Mouse (Mus musculus) hindbrain, embryonic 11.5 days (tissue): Measurements from ENCODE around the gene Fhl2. TPM values are rescaled to one million over a fixed set of nuclear protein-coding genes. Genes with fewer than 3 reads are reported as not detected.
"Not testable (repeated sequence)": the region's sequence is repeated elsewhere in the genome, so short reads cannot be mapped to it uniquely, and the experiment has no call there.

ENCODE experiments used
- ATAC-seq: fragments of 200-750 bp; cut with Nextera tagmentation; 2 replicates; pipeline ENCODE4 v1.8.0; 2017; ENCODE audit warnings: mild to moderate bottlenecking, moderate TSS enrichment, moderate library complexity; ENCODE audit not compliant: low FRiP score
- DNase-seq: peaks from one replicate; pipeline ENCODE4 v3.0.0-alpha.2; 2015; ENCODE audit warnings: low spot score
- H3K27ac ChIP-seq: fragments of 300-500 bp; sonication (generic); 2 replicates; pipeline ENCODE4 v1.5.1; 2014; ENCODE audit warnings: mild to moderate bottlenecking, low read depth, low read length
- H3K27me3 ChIP-seq: fragments of 300-500 bp; sonication (generic); 2 replicates; pipeline ENCODE4 v1.6.1; 2014; ENCODE audit warnings: mild to moderate bottlenecking, low read length, moderate library complexity, mixed read lengths; ENCODE audit not compliant: control insufficient read depth, insufficient read depth
- H3K36me3 ChIP-seq: fragments of 300-500 bp; sonication (generic); 2 replicates; pipeline ENCODE4 v1.6.1; 2014; ENCODE audit warnings: mild to moderate bottlenecking, low read length, moderate library complexity, mixed read lengths; ENCODE audit not compliant: control insufficient read depth, insufficient read depth
- H3K4me1 ChIP-seq: fragments of 300-500 bp; sonication (generic); replicated peaks from 2 replicates; pipeline ENCODE4 v1.6.1; 2014; ENCODE audit warnings: low read length, mixed read lengths; ENCODE audit not compliant: control insufficient read depth, insufficient read depth
- H3K4me2 ChIP-seq: fragments of 300-500 bp; sonication (generic); replicated peaks from 2 replicates; pipeline ENCODE4 v1.6.1; 2014; ENCODE audit warnings: mild to moderate bottlenecking, low read depth, low read length
- H3K4me3 ChIP-seq: fragments of 300-500 bp; sonication (generic); 2 replicates; pipeline ENCODE4 v1.5.1; 2014; ENCODE audit warnings: low read depth, low read length
- H3K9ac ChIP-seq: fragments of 300-500 bp; sonication (generic); 2 replicates; pipeline ENCODE4 v1.6.1; 2014; ENCODE audit warnings: low read depth, low read length
- H3K9me3 ChIP-seq: fragments of 300-500 bp; sonication (generic); 2 replicates; pipeline ENCODE4 v1.6.1; 2016; ENCODE audit warnings: low read length; ENCODE audit not compliant: control insufficient read depth
- WGBS: fragments of 180-500 bp; shearing (Covaris S2); extraction: QIAGEN DNeasy Blood & Tissue Kit; methylation state at CpG from one replicate; pipeline ENCODE4 v1.1.7; 2014; 5-methylcytosine and 5-hydroxymethylcytosine counted together
- polyA plus RNA-seq: library from polyadenylated mRNA; unstranded; fragments of >200 nt; fragmentation: Nextera tagmentation; extraction: Ambion mirVana; gene quantifications from 2 replicates; pipeline ENCODE4 v1.2.1, GENCODE M21; 2014

The Fhl2 gene
- polyA plus RNA-seq, 1 experiment from 2014 or later, result 10.8 TPM

GRCm38 (mm10) chr1:43201796-43202195, 5.0 kb upstream of the Fhl2 start:
- no peak for ATAC-seq
- H3K9ac ChIP-seq, result no peak overlapping the region
- H3K27me3 ChIP-seq, result no peaks in the 10 kb centered on the region
- H3K4me3 ChIP-seq, result no peak overlapping the region
- no peak overlapping the region for H3K4me2 ChIP-seq
- no peak overlapping the region for H3K27ac ChIP-seq
- no peaks in the 10 kb centered on the region for H3K36me3 ChIP-seq
- H3K4me1 ChIP-seq, result no peaks in the 10 kb centered on the region
- H3K9me3 ChIP-seq, result no peaks in the 10 kb centered on the region
- 95% methylated on average over 1 of the region's 2 CpGs for WGBS
- no peak for DNase-seq

DNA sequence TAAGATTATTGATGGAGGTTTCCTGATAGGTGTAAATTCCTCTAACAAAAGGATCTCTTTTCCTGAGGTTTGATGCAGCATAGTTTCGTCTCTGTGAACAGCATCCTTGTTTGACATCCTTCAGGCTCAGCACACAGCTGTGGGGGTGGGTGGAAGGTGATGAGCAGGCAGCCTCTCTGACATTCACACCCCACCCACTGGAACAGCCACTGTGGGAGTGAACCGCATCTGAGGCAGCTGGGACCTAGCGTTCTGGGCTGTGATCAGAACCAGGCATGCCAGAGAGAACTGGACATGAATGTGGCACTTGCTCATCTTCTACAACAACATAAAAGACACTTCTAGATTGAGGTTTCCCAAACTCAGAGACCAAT, 3.1 kb upstream of the Fhl2 start:
- Histone ChIP-seq H3K9ac (no peak overlapping the region), H3K27me3 (no peaks in the 10 kb centered on the region), H3K27ac (no peak overlapping the region), H3K4me1 (no peaks in the 10 kb centered on the region), H3K9me3 (no peaks in the 10 kb centered on the region), H3K36me3 (no peaks in the 10 kb centered on the region), H3K4me3 (no peak overlapping the region), H3K4me2 (no peak overlapping the region)
- WGBS, result 79% methylated on average over 3 of the region's 3 CpGs
- DNase-seq (no peak), ATAC-seq (no peak)

DNA sequence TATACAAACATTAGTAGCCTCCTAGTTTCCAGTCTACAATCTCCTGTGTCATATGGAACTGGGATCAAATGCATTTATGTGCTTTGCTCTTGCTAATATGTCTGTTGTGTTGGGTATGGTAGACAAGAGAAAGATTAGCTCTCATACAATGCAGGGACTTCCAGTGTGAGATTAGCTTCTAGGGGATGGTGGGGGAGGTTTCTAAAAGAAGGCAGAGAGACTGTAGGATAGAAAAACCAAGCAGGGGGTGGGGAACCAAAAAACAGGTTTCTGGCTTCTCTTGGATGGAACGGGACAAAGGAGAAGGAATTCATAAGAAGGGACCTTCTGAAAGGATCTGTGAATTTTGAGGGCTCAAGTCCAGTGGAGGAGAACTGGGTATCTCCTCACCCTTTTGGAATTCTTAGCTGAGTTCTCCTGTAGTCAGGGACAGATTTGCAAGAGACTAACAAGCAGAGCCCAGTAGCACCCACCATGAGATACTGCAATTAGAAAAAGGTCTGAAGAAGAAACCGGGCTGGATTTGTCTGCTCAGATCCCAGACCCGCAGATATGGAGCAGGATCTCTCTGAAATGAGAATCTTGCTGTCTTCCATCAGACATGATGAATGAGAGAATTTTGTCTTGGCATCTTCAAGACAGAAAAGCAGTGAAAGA, 2.6 kb upstream of the Fhl2 start:
- Histone ChIP-seq H3K4me2 (no peak overlapping the region), H3K9ac (no peak overlapping the region), H3K36me3 (no peaks in the 10 kb centered on the region), H3K27me3 (no peaks in the 10 kb centered on the region), H3K4me3 (no peak overlapping the region), H3K9me3 (no peaks in the 10 kb centered on the region), H3K27ac (no peak overlapping the region), H3K4me1 (no peaks in the 10 kb centered on the region)
- no peak for DNase-seq
- 90% methylated on average over 3 of the region's 3 CpGs for WGBS
- no peak for ATAC-seq

GRCm38 (mm10) chr1:43196059-43196458, 725 bp downstream of the Fhl2 start:
- Histone ChIP-seq H3K4me3 (no peak overlapping the region), H3K4me1 (no peaks in the 10 kb centered on the region), H3K4me2 (no peak overlapping the region), H3K36me3 (no peaks in the 10 kb centered on the region), H3K9ac (no peak overlapping the region), H3K9me3 (no peaks in the 10 kb centered on the region), H3K27ac (no peak overlapping the region), H3K27me3 (no peaks in the 10 kb centered on the region)
- ATAC-seq, result no peak
- DNase-seq, result no peak
- 58% methylated on average over 1 of the region's 1 CpGs for whole genome bisulfite sequencing

DNA sequence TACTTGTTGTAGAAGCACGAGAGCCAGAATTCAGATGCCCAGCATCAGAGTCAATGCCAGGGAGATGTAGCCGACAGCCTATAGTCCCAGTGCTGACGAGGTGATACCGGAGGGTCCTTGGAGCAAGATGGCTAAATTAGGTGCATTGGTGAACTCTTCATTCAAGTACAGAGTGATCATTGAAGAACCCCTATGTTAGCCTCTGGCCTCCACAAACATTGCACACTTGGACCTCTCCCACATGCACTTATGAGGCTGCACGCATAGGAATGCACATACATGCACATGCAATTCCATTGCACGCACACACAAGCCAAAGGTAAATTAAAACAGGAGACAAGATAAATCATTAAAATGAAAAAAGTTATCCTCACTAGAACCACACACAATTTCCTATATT, 3.4 kb downstream of the Fhl2 start:
- WGBS, result 92% methylated on average over 6 of the region's 6 CpGs
- H3K9me3 ChIP-seq, result no peaks in the 10 kb centered on the region
- DNase-seq (no peak), ATAC-seq (no peak)
- no peaks in the 10 kb centered on the region for H3K36me3 ChIP-seq
- H3K4me3 ChIP-seq, result no peak overlapping the region
- no peaks in the 10 kb centered on the region for H3K27me3 ChIP-seq
- no peaks in the 10 kb centered on the region for H3K4me1 ChIP-seq
- no peak overlapping the region for H3K27ac ChIP-seq
- no peak overlapping the region for H3K4me2 ChIP-seq
- no peak overlapping the region for H3K9ac ChIP-seq

- no peaks in the 10 kb centered on the region for H3K27me3 ChIP-seq
- ATAC-seq (no peak), DNase-seq (no peak)
- H3K36me3 ChIP-seq, result no peaks in the 10 kb centered on the region
- H3K4me3 ChIP-seq, result no peak overlapping the region
- 86% methylated on average over 10 of the region's 10 CpGs for WGBS
- no peak overlapping the region for H3K4me2 ChIP-seq
- no peak overlapping the region for H3K9ac ChIP-seq
- H3K4me1 ChIP-seq, result no peaks in the 10 kb centered on the region
- H3K27ac ChIP-seq, result no peak overlapping the region
- H3K9me3 ChIP-seq, result no peaks in the 10 kb centered on the region
Observed at GRCm38 (mm10) chr1:43192471-43192870, 4.3 kb downstream of the Fhl2 start.

GRCm38 (mm10) chr1:43191078-43191477, 5.7 kb downstream of the Fhl2 start:
- no peaks in the 10 kb centered on the region for H3K9me3 ChIP-seq
- H3K4me3 ChIP-seq, result no peak overlapping the region
- ATAC-seq (no peak), DNase-seq (no peak)
- H3K9ac ChIP-seq, result no peak overlapping the region
- no peaks in the 10 kb centered on the region for H3K4me1 ChIP-seq
- H3K27me3 ChIP-seq, result no peaks in the 10 kb centered on the region
- no peak overlapping the region for H3K4me2 ChIP-seq
- H3K36me3 ChIP-seq, result no peaks in the 10 kb centered on the region
- WGBS, result 83% methylated on average over 8 of the region's 8 CpGs
- H3K27ac ChIP-seq, result no peak overlapping the region

- not testable (repeated sequence) for DNase-seq, H3K9me3 ChIP-seq, H3K4me1 ChIP-seq, H3K27ac ChIP-seq, H3K36me3 ChIP-seq, ATAC-seq, H3K27me3 ChIP-seq, H3K4me3 ChIP-seq, H3K9ac ChIP-seq, H3K4me2 ChIP-seq
- WGBS, result 94% methylated on average over 11 of the region's 16 CpGs
Observed at GRCm38 (mm10) chr1:43188893-43189292, 7.9 kb downstream of the Fhl2 start.

GRCm38 (mm10) chr1:43186334-43186733, 10.4 kb downstream of the Fhl2 start:
- no peak overlapping the region for H3K27ac ChIP-seq

More at GRCm38 (mm10) chr1:43186334-43186733, 10.4 kb downstream of the Fhl2 start:
- DNase-seq, result no peak
- H3K36me3 ChIP-seq, result no peaks in the 10 kb centered on the region
- 6% methylated on average over 7 of the region's 7 CpGs for WGBS
- ATAC-seq, result no peak
- H3K27me3 ChIP-seq, result no peaks in the 10 kb centered on the region
- H3K4me2 ChIP-seq, result no peak overlapping the region
- H3K4me3 ChIP-seq, result no peak overlapping the region
- H3K9ac ChIP-seq, result no peak overlapping the region
- no peaks in the 10 kb centered on the region for H3K4me1 ChIP-seq
- no peaks in the 10 kb centered on the region for H3K9me3 ChIP-seq
